Mouse (Mus musculus) brain, embryonic 14.5 days (tissue): ENCODE measurements around the gene Uhrf1.

ENCODE experiments used
- CTCF ChIP-seq: fragments of 200-500 bp; IDR thresholded peaks from 2 replicates; pipeline ENCODE4 v1.5.1; 2012; ENCODE audit warnings: inconsistent platforms, mild to moderate bottlenecking, moderate library complexity, borderline replicate concordance; ENCODE audit not compliant: insufficient read depth, insufficient read length; ENCODE audit errors: extremely low read depth
- POLR2A ChIP-seq: fragments of 200-500 bp; IDR thresholded peaks from 2 replicates; pipeline ENCODE4 v1.6.1; 2012; ENCODE audit warnings: mild to moderate bottlenecking, inconsistent platforms, borderline replicate concordance; ENCODE audit not compliant: poor library complexity, insufficient read depth, insufficient read length, severe bottlenecking; ENCODE audit errors: extremely low read depth

GRCm38 (mm10) chr17:56356921-56357885 is 54.1 kb downstream of the Uhrf1 start:
- TF ChIP-seq CTCF (peak; percentile 94), POLR2A (no peak)
